9 mouse cellular contexts compared by ENCODE assay signal in genomic region chr11:77967114-77967513, GRCm38 (mm10). TPM values are rescaled to one million over a fixed set of nuclear protein-coding genes. Genes with fewer than 3 reads are reported as not detected.
DNase-seq lines count a peak whose midpoint lies in the region; ATAC-seq and TF ChIP-seq lines count a peak whose summit lies in the region.
"Had no signal": no experiment of that assay in that cellular context is flagged by ENCODE, and none has a peak within 500 bp of the region (broad histone marks: within the 10 kb centered on the region; RNA-seq: fewer than 3 reads in every experiment).

No protein-coding gene starts in this region.

- H3K9ac ChIP-seq in hindbrain, embryonic 16.5 days (ENCODE audit: low read depth, low read length) = no peak overlapping the region
- H3K9ac ChIP-seq in midbrain, postnatal 0 days (replicated peaks; ENCODE audit: low read length, poor library complexity, severe bottlenecking) = no peak overlapping the region
- no peak overlapping the region for H3K9ac ChIP-seq in stomach, postnatal 0 days (ENCODE audit: low read length)
- H3K9ac ChIP-seq: limb, embryonic 15.5 days had no signal

- no peak for ATAC-seq in hindbrain, embryonic 16.5 days
- no peak for ATAC-seq in midbrain, postnatal 0 days (ENCODE audit: low FRiP score)
- no peak for ATAC-seq in stomach, postnatal 0 days (ENCODE audit: low FRiP score, low TSS enrichment)

- DNase-seq in hindbrain, embryonic 10.5 days (ENCODE audit: low spot score) = peak; percentile 80
- DNase-seq in R1 (ENCODE audit: low read depth, low spot score) = peak; percentile 77
- DNase-seq in embryo, embryonic 10 days (ENCODE audit: low spot score) = peak; percentile 79
- DNase-seq in heart, adult 9 months (ENCODE audit: low spot score in 2 of 2) = peak; percentile 51 to 67
- DNase-seq in layer of hippocampus, postnatal 36 days = peak; percentile 51 to 73
- DNase-seq in midbrain, postnatal 0 days (ENCODE audit: low spot score) = peak; percentile 89
- DNase-seq in stomach, postnatal 0 days (ENCODE audit: low spot score) = peak; percentile 74

- peaks cover 28% of the 10 kb centered on the region for H3K4me1 ChIP-seq in hindbrain, embryonic 10.5 days (replicated peaks)
- H3K4me1 ChIP-seq in hindbrain, embryonic 16.5 days (ENCODE audit: control insufficient read depth, insufficient read depth, low read depth, low read length) = peaks cover 25% of the 10 kb centered on the region
- peaks cover 16% of the 10 kb centered on the region for H3K4me1 ChIP-seq in midbrain, postnatal 0 days (ENCODE audit: insufficient read depth, low read length)
- H3K4me1 ChIP-seq in stomach, postnatal 0 days (replicated peaks; ENCODE audit: control insufficient read depth, insufficient read depth) = no peaks in the 10 kb centered on the region

- TF ChIP-seq EP300 in stomach, postnatal 0 days (optimal IDR thresholded peaks at IDR 0.05) = no peak

- no peaks in the 10 kb centered on the region for H3K36me3 ChIP-seq in hindbrain, embryonic 10.5 days
- H3K36me3 ChIP-seq in hindbrain, embryonic 16.5 days (ENCODE audit: control insufficient read depth, insufficient read depth, low read length) = no peaks in the 10 kb centered on the region; the same call in 1 of the 2 replicates
- peaks cover 8% of the 10 kb centered on the region for H3K36me3 ChIP-seq in midbrain, postnatal 0 days (ENCODE audit: insufficient read depth, low read length)
- H3K36me3 ChIP-seq in stomach, postnatal 0 days (ENCODE audit: control insufficient read depth, insufficient read depth, low read length) = no peaks in the 10 kb centered on the region
- H3K36me3 ChIP-seq: limb, embryonic 15.5 days had no signal

- no peak overlapping the region for H3K4me3 ChIP-seq in hindbrain, embryonic 10.5 days
- H3K4me3 ChIP-seq in hindbrain, embryonic 16.5 days (ENCODE audit: low read length) = no peak overlapping the region
- H3K4me3 ChIP-seq in midbrain, postnatal 0 days (ENCODE audit: low read depth, low read length) = no peak overlapping the region
- no peak overlapping the region for H3K4me3 ChIP-seq in stomach, postnatal 0 days (ENCODE audit: low read depth, low read length)
- H3K4me3 ChIP-seq: limb, embryonic 15.5 days had no signal

- H3K27me3 ChIP-seq in hindbrain, embryonic 10.5 days (ENCODE audit: insufficient read depth, poor library complexity, severe bottlenecking) = peaks cover 58% of the 10 kb centered on the region
- no peaks in the 10 kb centered on the region for H3K27me3 ChIP-seq in hindbrain, embryonic 16.5 days (replicated peaks; ENCODE audit: control insufficient read depth, insufficient read depth, low read length)
- H3K27me3 ChIP-seq in midbrain, postnatal 0 days (ENCODE audit: insufficient read depth, low read length) = no peaks in the 10 kb centered on the region
- no peaks in the 10 kb centered on the region for H3K27me3 ChIP-seq in stomach, postnatal 0 days (ENCODE audit: control insufficient read depth, insufficient read depth, low read length)

- H3K4me2 ChIP-seq in hindbrain, embryonic 16.5 days (ENCODE audit: low read length) = no peak overlapping the region
- H3K4me2 ChIP-seq in midbrain, postnatal 0 days (ENCODE audit: low read depth, low read length, poor library complexity, severe bottlenecking) = no peak overlapping the region
- no peak overlapping the region for H3K4me2 ChIP-seq in stomach, postnatal 0 days (replicated peaks; ENCODE audit: low read depth)
- H3K4me2 ChIP-seq: limb, embryonic 15.5 days had no signal

- no peak overlapping the region for H3K27ac ChIP-seq in hindbrain, embryonic 10.5 days
- H3K27ac ChIP-seq in hindbrain, embryonic 16.5 days (ENCODE audit: low read depth, low read length) = no peak overlapping the region
- H3K27ac ChIP-seq in midbrain, postnatal 0 days (ENCODE audit: low read depth, low read length) = no peak overlapping the region
- no peak overlapping the region for H3K27ac ChIP-seq in stomach, postnatal 0 days (replicated peaks)
- H3K27ac ChIP-seq: limb, embryonic 15.5 days had no signal

- WGBS in hindbrain, embryonic 10.5 days = 2% methylated on average over 4 of the region's 4 CpGs
- WGBS in hindbrain, embryonic 16.5 days = 2% methylated on average over 4 of the region's 4 CpGs
- 2% methylated on average over 4 of the region's 4 CpGs for WGBS in midbrain, postnatal 0 days
- WGBS in stomach, postnatal 0 days = 0% methylated on average over 4 of the region's 4 CpGs

- no peaks in the 10 kb centered on the region for H3K9me3 ChIP-seq in hindbrain, embryonic 10.5 days
- no peaks in the 10 kb centered on the region for H3K9me3 ChIP-seq in hindbrain, embryonic 16.5 days (ENCODE audit: control insufficient read depth, low read length)
- H3K9me3 ChIP-seq in midbrain, postnatal 0 days (ENCODE audit: low read length) = no peaks in the 10 kb centered on the region
- H3K9me3 ChIP-seq in stomach, postnatal 0 days (ENCODE audit: control insufficient read depth, low read length) = no peaks in the 10 kb centered on the region
- H3K9me3 ChIP-seq: limb, embryonic 15.5 days had no signal

- TF ChIP-seq CTCF in midbrain, postnatal 0 days (IDR thresholded peaks at IDR 0.05) = peak; percentile 89
- peak; percentile 86 for TF ChIP-seq CTCF in stomach, postnatal 0 days (IDR thresholded peaks at IDR 0.05; ENCODE audit: low read depth)

RNA-seq across cellular contexts. Expression of gene Phf12, which starts 15.4 kb away (rescaled TPM):
- polyA plus RNA-seq in hindbrain, embryonic 10.5 days (2016; fragmentation: Nextera tagmentation; extraction: Ambion mirVana) = 14.5 and 19.7 TPM in 2 replicates
- polyA plus RNA-seq in hindbrain, embryonic 16.5 days (2015; fragmentation: Nextera tagmentation; extraction: Ambion mirVana) = 11.8 and 12.5 TPM in 2 replicates
- 10 to 100 TPM; 48.3 to 51.2 TPM for total RNA-seq in layer of hippocampus, postnatal 36 days (2021)
- 31.6 and 53.9 TPM in 2 replicates for total RNA-seq in midbrain, postnatal 0 days (2014; rRNA removed)
- polyA plus RNA-seq in midbrain, postnatal 0 days (2015; fragmentation: Nextera tagmentation; extraction: Ambion mirVana) = 9.3 and 9.9 TPM in 2 replicates
- polyA plus RNA-seq in stomach, postnatal 0 days (2015; fragmentation: Nextera tagmentation; extraction: Ambion mirVana) = 5.3 and 6.9 TPM in 2 replicates

RNA-seq across cellular contexts. Expression of gene Sez6, which starts 36.5 kb away (rescaled TPM):
- 8.8 and 19.3 TPM in 2 replicates for polyA plus RNA-seq in hindbrain, embryonic 10.5 days (2016; fragmentation: Nextera tagmentation; extraction: Ambion mirVana)
- 132 and 156 TPM in 2 replicates for polyA plus RNA-seq in hindbrain, embryonic 16.5 days (2015; fragmentation: Nextera tagmentation; extraction: Ambion mirVana)
- total RNA-seq in layer of hippocampus, postnatal 36 days (2021) = 100 to 1,000 TPM; 148 to 153 TPM
- 160 and 173 TPM in 2 replicates for total RNA-seq in midbrain, postnatal 0 days (2014; rRNA removed)
- polyA plus RNA-seq in midbrain, postnatal 0 days (2015; fragmentation: Nextera tagmentation; extraction: Ambion mirVana) = 121 and 125 TPM in 2 replicates
- polyA plus RNA-seq in stomach, postnatal 0 days (2015; fragmentation: Nextera tagmentation; extraction: Ambion mirVana) = 1.2 and 1.4 TPM in 2 replicates
